Mouse (Mus musculus) testis, adult 2 months (tissue): ENCODE results near the gene Fyn.

Source experiments
- CTCF ChIP-seq: fragments of 200-500 bp; IDR thresholded peaks from 2 replicates; pipeline ENCODE4 v1.5.1; 2012; ENCODE audit warnings: low read depth, mild to moderate bottlenecking, inconsistent platforms, low read length, moderate library complexity; ENCODE audit not compliant: control insufficient read depth, insufficient read depth, insufficient replicate concordance
- POLR2A ChIP-seq: fragments of 200-500 bp; IDR thresholded peaks from 2 replicates; pipeline ENCODE4 v1.6.1; 2012; ENCODE audit warnings: low read depth, mild to moderate bottlenecking, inconsistent platforms, low read length, moderate library complexity; ENCODE audit not compliant: control insufficient read depth

DNA sequence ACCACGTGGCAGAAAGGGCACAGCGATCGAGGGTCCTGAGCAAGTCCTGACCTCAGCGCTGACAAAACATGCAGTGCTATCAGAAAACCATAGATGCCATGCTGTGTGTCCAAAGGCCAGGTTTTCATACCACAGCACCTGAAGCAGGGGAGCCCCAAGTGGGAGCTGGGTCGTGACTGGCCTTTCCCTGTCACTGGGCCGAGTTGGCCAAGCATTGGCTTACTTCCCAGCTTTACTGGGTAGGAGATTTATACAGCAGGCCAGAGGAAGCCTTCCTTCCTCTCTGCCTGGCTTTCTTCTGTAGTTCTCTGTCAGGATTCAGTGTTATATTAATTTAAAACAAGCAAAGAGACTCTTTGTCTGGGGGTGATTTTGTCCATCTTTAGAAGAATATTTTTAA is 35.1 kb downstream of the Fyn start:
- no peak for TF ChIP-seq CTCF
- no peak for TF ChIP-seq POLR2A
